Comparison of ENCODE assay signal across 8 mouse cellular contexts in the genomic region with DNA sequence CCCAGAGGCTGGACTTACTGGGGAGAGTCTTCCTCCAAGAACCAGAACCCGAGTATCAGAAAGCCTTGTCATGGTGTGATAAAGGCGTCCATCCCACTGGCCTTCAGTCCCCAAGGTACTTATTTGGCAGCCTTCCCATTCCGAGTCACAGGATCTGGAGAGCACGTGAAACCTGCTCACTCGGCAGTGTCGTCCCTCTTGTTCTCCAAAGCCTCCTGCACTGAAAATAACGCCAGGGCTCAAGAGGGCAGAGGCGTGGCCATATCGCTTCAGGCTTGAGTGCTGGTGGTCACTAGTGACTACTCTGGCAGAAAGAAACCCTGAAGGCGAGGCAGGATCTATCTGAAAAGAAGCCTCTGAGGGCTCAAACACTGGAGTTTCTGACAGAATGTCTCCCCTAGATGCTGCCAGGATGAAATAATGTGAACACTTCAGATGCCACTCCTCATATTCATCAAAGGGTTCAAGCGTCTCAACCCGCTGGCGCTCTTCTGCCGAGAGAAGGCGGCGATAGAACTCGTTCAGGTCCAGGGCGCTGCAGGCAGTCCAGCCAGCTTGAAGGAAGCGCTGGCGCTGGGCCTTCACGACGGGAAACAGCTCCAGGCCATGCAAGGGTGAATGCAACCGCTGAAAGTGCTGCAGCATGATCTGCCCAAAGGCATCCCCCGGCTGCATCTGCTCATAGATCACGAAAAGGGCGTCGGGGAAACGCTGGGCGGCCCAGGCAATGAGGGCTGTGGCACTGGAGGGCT. TPM values are rescaled to one million over a fixed set of nuclear protein-coding genes. Genes with fewer than 3 reads are reported as not detected.
DNase-seq lines count a peak whose midpoint lies in the region; ATAC-seq and TF ChIP-seq lines count a peak whose summit lies in the region.

No protein-coding gene starts in this region.

- no peaks in the 10 kb centered on the region for H3K27me3 ChIP-seq in forebrain, embryonic 10.5 days (ENCODE audit: poor library complexity, severe bottlenecking)
- no peaks in the 10 kb centered on the region for H3K27me3 ChIP-seq in hindbrain, embryonic 11.5 days (ENCODE audit: control insufficient read depth, insufficient read depth, low read length)
- H3K27me3 ChIP-seq in limb, embryonic 12.5 days = no peaks in the 10 kb centered on the region
- H3K27me3 ChIP-seq in midbrain, embryonic 12.5 days = no peaks in the 10 kb centered on the region
- H3K27me3 ChIP-seq in stomach, postnatal 0 days (ENCODE audit: control insufficient read depth, insufficient read depth, low read length) = no peaks in the 10 kb centered on the region

- intact Hi-C loops in left cerebral cortex, adult 2 months (cut with DNase I) = loop anchor here (1.0 kb wide), 1 partner anchor 31 kb away; a partner anchor contains a TSS

- peaks cover 16% of the 10 kb centered on the region for H3K9me3 ChIP-seq in forebrain, embryonic 10.5 days
- H3K9me3 ChIP-seq in hindbrain, embryonic 11.5 days (ENCODE audit: control insufficient read depth, low read length) = no peaks in the 10 kb centered on the region
- H3K9me3 ChIP-seq in limb, embryonic 12.5 days = peaks cover 12% of the 10 kb centered on the region
- H3K9me3 ChIP-seq in midbrain, embryonic 12.5 days = no peaks in the 10 kb centered on the region
- H3K9me3 ChIP-seq in stomach, postnatal 0 days (ENCODE audit: control insufficient read depth, low read length) = no peaks in the 10 kb centered on the region

- H3K4me3 ChIP-seq in left cerebral cortex, adult 2 months = peak overlapping the region; percentile 89
- peak overlapping the region; percentile 99 for H3K4me3 ChIP-seq in bone marrow, adult 2 months (replicated peaks; ENCODE audit: control insufficient read depth, low read depth, low read length)
- peak overlapping the region; percentile 72 for H3K4me3 ChIP-seq in forebrain, embryonic 10.5 days
- peak overlapping the region; percentile 60 for H3K4me3 ChIP-seq in hindbrain, embryonic 11.5 days (ENCODE audit: low read depth, low read length)
- peak overlapping the region; percentile 66 for H3K4me3 ChIP-seq in limb, embryonic 12.5 days (replicated peaks)
- H3K4me3 ChIP-seq in midbrain, embryonic 12.5 days = peak overlapping the region; percentile 53
- peak overlapping the region; percentile 71 for H3K4me3 ChIP-seq in stomach, postnatal 0 days (ENCODE audit: low read depth, low read length)

- H3K4me2 ChIP-seq in hindbrain, embryonic 11.5 days (replicated peaks; ENCODE audit: low read depth, low read length) = peak overlapping the region; percentile 62
- H3K4me2 ChIP-seq in limb, embryonic 12.5 days = peak overlapping the region; percentile 89
- peak overlapping the region; percentile 87 for H3K4me2 ChIP-seq in midbrain, embryonic 12.5 days (replicated peaks)
- H3K4me2 ChIP-seq in stomach, postnatal 0 days (replicated peaks; ENCODE audit: low read depth) = peak overlapping the region; percentile 96

- no peak for DNase-seq in left cerebral cortex, adult 2 months (ENCODE audit: extremely low spot score in 1 of 2, low spot score in 2 of 2)
- no peak for DNase-seq in left cerebral cortex, adult 11 months (ENCODE audit: low spot score)
- peak; percentile 15 for DNase-seq in forebrain, embryonic 10.5 days (ENCODE audit: extremely low spot score, low spot score)
- no peak for DNase-seq in hindbrain, embryonic 11.5 days (ENCODE audit: low spot score)
- DNase-seq in stomach, postnatal 0 days (ENCODE audit: low spot score) = peak; percentile 60

- H3K36me3 ChIP-seq in forebrain, embryonic 10.5 days (replicated peaks) = peaks cover 46% of the 10 kb centered on the region
- H3K36me3 ChIP-seq in hindbrain, embryonic 11.5 days (ENCODE audit: control insufficient read depth, insufficient read depth, low read length) = 0 out of 2 replicates have a peak, but pooled peaks cover 5% of the 10 kb centered on the region
- H3K36me3 ChIP-seq in limb, embryonic 12.5 days = peaks cover 36% of the 10 kb centered on the region
- peaks cover 23% of the 10 kb centered on the region; the same call in 1 of the 2 replicates for H3K36me3 ChIP-seq in midbrain, embryonic 12.5 days
- no peaks in the 10 kb centered on the region for H3K36me3 ChIP-seq in stomach, postnatal 0 days (ENCODE audit: control insufficient read depth, insufficient read depth, low read length)

- peak; percentile 17 for ATAC-seq in hindbrain, embryonic 11.5 days (ENCODE audit: low FRiP score)
- no peak for ATAC-seq in limb, embryonic 12.5 days (ENCODE audit: insufficient number of reproducible peaks, insufficient read depth, low FRiP score, low TSS enrichment, low read depth)
- no peak for ATAC-seq in midbrain, embryonic 12.5 days (ENCODE audit: low FRiP score, low read depth)
- ATAC-seq in stomach, postnatal 0 days (ENCODE audit: low FRiP score, low TSS enrichment) = peak; percentile 19; the same call in 1 of the 2 replicates

- no peak for TF ChIP-seq POLR2A in bone marrow, adult 2 months (IDR thresholded peaks at IDR 0.05; ENCODE audit: borderline replicate concordance, control insufficient read depth, low read depth, low read length)

- H3K4me1 ChIP-seq in bone marrow, adult 2 months (ENCODE audit: control insufficient read depth, insufficient read depth, low read length) = peaks cover 3% of the 10 kb centered on the region; the same call in 1 of the 2 replicates
- H3K4me1 ChIP-seq in forebrain, embryonic 10.5 days = peaks cover 28% of the 10 kb centered on the region
- H3K4me1 ChIP-seq in hindbrain, embryonic 11.5 days (replicated peaks; ENCODE audit: control insufficient read depth, insufficient read depth, low read length) = peaks cover 5% of the 10 kb centered on the region; the same call in 1 of the 2 replicates
- H3K4me1 ChIP-seq in limb, embryonic 12.5 days (replicated peaks) = peaks cover 18% of the 10 kb centered on the region
- peaks cover 28% of the 10 kb centered on the region for H3K4me1 ChIP-seq in midbrain, embryonic 12.5 days
- peaks cover 10% of the 10 kb centered on the region for H3K4me1 ChIP-seq in stomach, postnatal 0 days (replicated peaks; ENCODE audit: control insufficient read depth, insufficient read depth)

- no peak for TF ChIP-seq EP300 in stomach, postnatal 0 days (optimal IDR thresholded peaks at IDR 0.05)

- 24% methylated on average over 29 of the region's 29 CpGs for WGBS in bone marrow, adult 2 months
- 63% methylated on average over 29 of the region's 29 CpGs for WGBS in forebrain, embryonic 10.5 days
- WGBS in hindbrain, embryonic 11.5 days = 58% methylated on average over 29 of the region's 29 CpGs
- WGBS in limb, embryonic 12.5 days = 59% methylated on average over 29 of the region's 29 CpGs
- WGBS in midbrain, embryonic 12.5 days = 56% methylated on average over 29 of the region's 29 CpGs
- WGBS in stomach, postnatal 0 days = 38% methylated on average over 29 of the region's 29 CpGs

- peak overlapping the region; percentile 83 for H3K9ac ChIP-seq in hindbrain, embryonic 11.5 days (ENCODE audit: low read depth, low read length)
- peak overlapping the region; percentile 88 for H3K9ac ChIP-seq in limb, embryonic 12.5 days (replicated peaks)
- peak overlapping the region; percentile 92 for H3K9ac ChIP-seq in midbrain, embryonic 12.5 days (replicated peaks)
- H3K9ac ChIP-seq in stomach, postnatal 0 days (ENCODE audit: low read length) = peak overlapping the region; percentile 92

- H3K27ac ChIP-seq in left cerebral cortex, adult 2 months = peak overlapping the region; percentile 96
- H3K27ac ChIP-seq in bone marrow, adult 2 months (ENCODE audit: control insufficient read depth, insufficient read depth, low read depth, low read length, poor library complexity) = peak overlapping the region; percentile 97
- peak overlapping the region; percentile 97 for H3K27ac ChIP-seq in forebrain, embryonic 10.5 days
- peak overlapping the region; percentile 95 for H3K27ac ChIP-seq in hindbrain, embryonic 11.5 days (ENCODE audit: low read depth, low read length)
- H3K27ac ChIP-seq in limb, embryonic 12.5 days = peak overlapping the region; percentile 98
- peak overlapping the region; percentile 97 for H3K27ac ChIP-seq in midbrain, embryonic 12.5 days (replicated peaks)
- peak overlapping the region; percentile 98 for H3K27ac ChIP-seq in stomach, postnatal 0 days (replicated peaks)

- no peak for TF ChIP-seq CTCF in left cerebral cortex, adult 2 months (IDR thresholded peaks at IDR 0.05)
- TF ChIP-seq CTCF in bone marrow, adult 2 months (IDR thresholded peaks at IDR 0.05; ENCODE audit: control insufficient read depth, insufficient read depth, low read length) = no peak
- TF ChIP-seq CTCF in stomach, postnatal 0 days (IDR thresholded peaks at IDR 0.05; ENCODE audit: low read depth) = no peak

RNA-seq across cellular contexts. Expression of a gene that starts 0.8 kb away (rescaled TPM):
- 10 to 100 TPM; 18.2 to 19.9 TPM for total RNA-seq in left cerebral cortex, adult 2 months (2021)
- 4.4 and 4.7 TPM in 2 replicates for polyA plus RNA-seq in bone marrow, adult 2 months (2011; ENCODE audit: insufficient read depth, insufficient read length, low replicate concordance, missing spikeins)
- polyA plus RNA-seq in forebrain, embryonic 10.5 days (2016; fragmentation: Nextera tagmentation; extraction: Ambion mirVana) = 24.7 and 25.2 TPM in 2 replicates
- polyA plus RNA-seq in hindbrain, embryonic 11.5 days (2014; fragmentation: Nextera tagmentation; extraction: Ambion mirVana) = 32.2 and 33.7 TPM in 2 replicates
- 22.7 and 22.9 TPM in 2 replicates for polyA plus RNA-seq in limb, embryonic 12.5 days (2016; fragmentation: Nextera tagmentation; extraction: Ambion mirVana)
- polyA plus RNA-seq in midbrain, embryonic 12.5 days (2016; fragmentation: Nextera tagmentation; extraction: Ambion mirVana) = 29.7 and 34.4 TPM in 2 replicates
- 9.6 and 9.7 TPM in 2 replicates for polyA plus RNA-seq in stomach, postnatal 0 days (2015; fragmentation: Nextera tagmentation; extraction: Ambion mirVana)

RNA-seq across cellular contexts. Expression of a gene that starts 1.0 kb away (rescaled TPM):
- total RNA-seq in left cerebral cortex, adult 2 months (2021) = 1 to 10 TPM; 6.5 to 7.7 TPM
- 1.3 and 5.4 TPM in 2 replicates for polyA plus RNA-seq in bone marrow, adult 2 months (2011; ENCODE audit: insufficient read depth, insufficient read length, low replicate concordance, missing spikeins)
- 19.1 and 21.6 TPM in 2 replicates for polyA plus RNA-seq in forebrain, embryonic 10.5 days (2016; fragmentation: Nextera tagmentation; extraction: Ambion mirVana)
- 20.8 and 25.3 TPM in 2 replicates for polyA plus RNA-seq in hindbrain, embryonic 11.5 days (2014; fragmentation: Nextera tagmentation; extraction: Ambion mirVana)
- polyA plus RNA-seq in limb, embryonic 12.5 days (2016; fragmentation: Nextera tagmentation; extraction: Ambion mirVana) = 22.9 and 23.4 TPM in 2 replicates
- 21.2 and 24.2 TPM in 2 replicates for polyA plus RNA-seq in midbrain, embryonic 12.5 days (2016; fragmentation: Nextera tagmentation; extraction: Ambion mirVana)
- polyA plus RNA-seq in stomach, postnatal 0 days (2015; fragmentation: Nextera tagmentation; extraction: Ambion mirVana) = 12.6 and 14.9 TPM in 2 replicates

RNA-seq across cellular contexts. Expression of a gene that starts 29.8 kb away (rescaled TPM):
- under 1 TPM in 1 of 2 experiments, not detected in 1; 0.16 TPM for total RNA-seq in left cerebral cortex, adult 2 months (2021)
- not detected in 2 replicates for polyA plus RNA-seq in bone marrow, adult 2 months (2011; ENCODE audit: insufficient read depth, insufficient read length, low replicate concordance, missing spikeins)
- polyA plus RNA-seq in forebrain, embryonic 10.5 days (2016; fragmentation: Nextera tagmentation; extraction: Ambion mirVana) = not detected in 2 replicates
- polyA plus RNA-seq in hindbrain, embryonic 11.5 days (2014; fragmentation: Nextera tagmentation; extraction: Ambion mirVana) = not detected in 2 replicates
- not detected in 2 replicates for polyA plus RNA-seq in limb, embryonic 12.5 days (2016; fragmentation: Nextera tagmentation; extraction: Ambion mirVana)
- polyA plus RNA-seq in midbrain, embryonic 12.5 days (2016; fragmentation: Nextera tagmentation; extraction: Ambion mirVana) = not detected in 2 replicates
- polyA plus RNA-seq in stomach, postnatal 0 days (2015; fragmentation: Nextera tagmentation; extraction: Ambion mirVana) = not detected in 2 replicates

RNA-seq across cellular contexts. Expression of a gene that starts 31.0 kb away (rescaled TPM):
- total RNA-seq in left cerebral cortex, adult 2 months (2021) = 10 to 100 TPM; 45.7 to 48.6 TPM
- polyA plus RNA-seq in bone marrow, adult 2 months (2011; ENCODE audit: insufficient read depth, insufficient read length, low replicate concordance, missing spikeins) = 12.1 and 17.0 TPM in 2 replicates
- 88.0 and 89.4 TPM in 2 replicates for polyA plus RNA-seq in forebrain, embryonic 10.5 days (2016; fragmentation: Nextera tagmentation; extraction: Ambion mirVana)
- polyA plus RNA-seq in hindbrain, embryonic 11.5 days (2014; fragmentation: Nextera tagmentation; extraction: Ambion mirVana) = 61.8 and 69.9 TPM in 2 replicates
- polyA plus RNA-seq in limb, embryonic 12.5 days (2016; fragmentation: Nextera tagmentation; extraction: Ambion mirVana) = 75.6 and 84.2 TPM in 2 replicates
- 81.9 and 82.5 TPM in 2 replicates for polyA plus RNA-seq in midbrain, embryonic 12.5 days (2016; fragmentation: Nextera tagmentation; extraction: Ambion mirVana)
- 14.2 and 15.4 TPM in 2 replicates for polyA plus RNA-seq in stomach, postnatal 0 days (2015; fragmentation: Nextera tagmentation; extraction: Ambion mirVana)

RNA-seq across cellular contexts. Expression of a gene that starts 31.5 kb away (rescaled TPM):
- total RNA-seq in left cerebral cortex, adult 2 months (2021) = 1 to 10 TPM; 6.1 to 6.3 TPM
- 4.4 and 12.3 TPM in 2 replicates for polyA plus RNA-seq in bone marrow, adult 2 months (2011; ENCODE audit: insufficient read depth, insufficient read length, low replicate concordance, missing spikeins)
- polyA plus RNA-seq in forebrain, embryonic 10.5 days (2016; fragmentation: Nextera tagmentation; extraction: Ambion mirVana) = 12.4 and 14.6 TPM in 2 replicates
- polyA plus RNA-seq in hindbrain, embryonic 11.5 days (2014; fragmentation: Nextera tagmentation; extraction: Ambion mirVana) = 12.3 and 13.7 TPM in 2 replicates
- polyA plus RNA-seq in limb, embryonic 12.5 days (2016; fragmentation: Nextera tagmentation; extraction: Ambion mirVana) = 11.3 and 12.8 TPM in 2 replicates
- polyA plus RNA-seq in midbrain, embryonic 12.5 days (2016; fragmentation: Nextera tagmentation; extraction: Ambion mirVana) = 14.3 TPM in 2 replicates
- polyA plus RNA-seq in stomach, postnatal 0 days (2015; fragmentation: Nextera tagmentation; extraction: Ambion mirVana) = 5.5 and 5.8 TPM in 2 replicates

Comparison
In these comparisons a context has a peak if more than half of its experiments do, and no peak if none do; other contexts are left out.
1. DNase-seq: peak in forebrain, embryonic 10.5 days (single experiment) and stomach, postnatal 0 days (single experiment); none in left cerebral cortex, adult 2 months (0 of 2), left cerebral cortex, adult 11 months (single experiment) and hindbrain, embryonic 11.5 days (single experiment).
2. ATAC-seq: peak in hindbrain, embryonic 11.5 days (single experiment) and stomach, postnatal 0 days (single experiment); none in limb, embryonic 12.5 days (single experiment) and midbrain, embryonic 12.5 days (single experiment).
3. Peak in every context shown above with its lines, with median percentiles within 50 percentile points of each other: H3K27ac ChIP-seq, H3K4me3 ChIP-seq, H3K4me2 ChIP-seq and H3K9ac ChIP-seq.